Mouse (Mus musculus): ENCODE results near the gene Ctrl. TPM values are rescaled to one million over a fixed set of nuclear protein-coding genes. Genes with fewer than 3 reads are reported as not detected.

The Ctrl gene
- 4.3 and 4.7 TPM in 2 replicates for polyA plus RNA-seq (2012; rRNA removed)

GRCm38 (mm10) chr8:105933762-105934161 lies at the start of gene Ctrl:
Gene Ctrl (minus strand): TSS chr8:105933862.

GRCm38 (mm10) chr8:105979325-105979724 lies 45.7 kb upstream of the Ctrl start, which contains the start of gene Dpep3:
Gene Dpep3 (minus strand): TSS chr8:105979429.

GRCm38 (mm10) chr8:105965905-105966341 lies 32.3 kb upstream of the Ctrl start, which contains the start of gene Slc12a4:
Gene Slc12a4 (minus strand): TSS chr8:105966097.

GRCm38 (mm10) chr8:105943321-105943739 lies 9.7 kb upstream of the Ctrl start, which contains the start of gene Lcat:
Gene Lcat (minus strand): TSS chr8:105943382.

GRCm38 (mm10) chr8:105938306-105938669 lies 4.6 kb upstream of the Ctrl start, which contains the start of gene Psmb10:
Gene Psmb10 (minus strand): TSS chr8:105938444.

GRCm38 (mm10) chr8:105900180-105900940 lies 33.3 kb downstream of the Ctrl start, which contains the start of gene Pskh1:
Gene Pskh1 (plus strand): TSS chr8:105900441.

GRCm38 (mm10) chr8:105893339-105893738 lies 40.3 kb downstream of the Ctrl start, which contains the start of gene Nrn1l:
Gene Nrn1l (plus strand): TSS chr8:105893567.

Other genes with a start within 250 kb of the Ctrl start
- 4.8 and 6.2 TPM in 2 replicates for gene Carmil2, start 247.6 kb downstream of the Ctrl start, polyA plus RNA-seq (2012; rRNA removed)
- gene Acd, start 232.8 kb downstream of the Ctrl start, polyA plus RNA-seq (2012; rRNA removed) = 29.8 and 41.5 TPM in 2 replicates
- 18.5 and 21.5 TPM in 2 replicates for gene Pard6a, start 232.7 kb downstream of the Ctrl start, polyA plus RNA-seq (2012; rRNA removed)
- gene 4933405L10Rik, start 226.2 kb downstream of the Ctrl start, polyA plus RNA-seq (2012; rRNA removed) = 0.07 and 0.22 TPM in 2 replicates
- gene Enkd1, start 225.7 kb downstream of the Ctrl start, polyA plus RNA-seq (2012; rRNA removed) = 44.8 and 45.6 TPM in 2 replicates
- gene Gfod2, start 175.2 kb downstream of the Ctrl start, polyA plus RNA-seq (2012; rRNA removed) = 23.5 and 50.7 TPM in 2 replicates
- gene Ranbp10, start 106.5 kb downstream of the Ctrl start, polyA plus RNA-seq (2012; rRNA removed) = 29.6 and 36.9 TPM in 2 replicates
- 0.14 and 0.55 TPM in 2 replicates for gene Tsnaxip1, start 106.1 kb downstream of the Ctrl start, polyA plus RNA-seq (2012; rRNA removed)
- gene Cenpt, start 80.6 kb downstream of the Ctrl start, polyA plus RNA-seq (2012; rRNA removed) = 68.4 and 87.0 TPM in 2 replicates
- 63.7 and 70.3 TPM in 2 replicates for gene Thap11, start 78.7 kb downstream of the Ctrl start, polyA plus RNA-seq (2012; rRNA removed)
- gene Nutf2, start 73.3 kb downstream of the Ctrl start, polyA plus RNA-seq (2012; rRNA removed) = 199 and 370 TPM in 2 replicates
- gene Edc4, start 53.0 kb downstream of the Ctrl start, polyA plus RNA-seq (2012; rRNA removed) = 45.7 and 71.5 TPM in 2 replicates
- gene Nrn1l, start 40.3 kb downstream of the Ctrl start, polyA plus RNA-seq (2012; rRNA removed) = 0.68 and 1.7 TPM in 2 replicates
- gene Pskh1, start 33.4 kb downstream of the Ctrl start, polyA plus RNA-seq (2012; rRNA removed) = 18.8 and 37.9 TPM in 2 replicates
- gene Psmb10, start 4.6 kb upstream of the Ctrl start, polyA plus RNA-seq (2012; rRNA removed) = 31.9 and 69.0 TPM in 2 replicates
- gene Lcat, start 9.5 kb upstream of the Ctrl start, polyA plus RNA-seq (2012; rRNA removed) = 2.9 and 5.5 TPM in 2 replicates
- gene Slc12a4, start 32.2 kb upstream of the Ctrl start, polyA plus RNA-seq (2012; rRNA removed) = 16.1 and 33.0 TPM in 2 replicates
- not detected in 2 replicates for gene Dpep3, start 45.6 kb upstream of the Ctrl start, polyA plus RNA-seq (2012; rRNA removed)
- gene Dus2, start 57.5 kb upstream of the Ctrl start, polyA plus RNA-seq (2012; rRNA removed) = 16.8 and 20.7 TPM in 2 replicates
- gene Dpep2nb, start 72.1 kb upstream of the Ctrl start, polyA plus RNA-seq (2012; rRNA removed) = not detected in 2 replicates
- gene Ddx28, start 78.0 kb upstream of the Ctrl start, polyA plus RNA-seq (2012; rRNA removed) = 11.4 and 12.7 TPM in 2 replicates
- gene Nfatc3, start 125.0 kb upstream of the Ctrl start, polyA plus RNA-seq (2012; rRNA removed) = 12.8 and 27.0 TPM in 2 replicates
- 1.3 and 2.7 TPM in 2 replicates for gene Esrp2, start 203.1 kb upstream of the Ctrl start, polyA plus RNA-seq (2012; rRNA removed)
- gene Pla2g15, start 216.5 kb upstream of the Ctrl start, polyA plus RNA-seq (2012; rRNA removed) = 11.1 and 11.7 TPM in 2 replicates
- 42.4 and 53.0 TPM in 2 replicates for gene Slc7a6, start 235.0 kb upstream of the Ctrl start, polyA plus RNA-seq (2012; rRNA removed)

Data from central nervous system, embryonic 11.5 days (tissue).